Mouse (Mus musculus) kidney, adult 2 months (tissue): ENCODE results near the gene Hcn2.
A peak's percentile ranks its signal among the peaks of the same experiment; 100 is the strongest.

ENCODE experiments used
- CTCF ChIP-seq: fragments of 200-500 bp; conservative IDR thresholded peaks from 2 replicates; pipeline ENCODE4 v1.5.1; 2011; ENCODE audit warnings: low read depth, mild to moderate bottlenecking, control low read depth, low read length, moderate library complexity, mixed read lengths; ENCODE audit not compliant: insufficient read depth, insufficient read length
- POLR2A ChIP-seq: fragments of 200-500 bp; IDR thresholded peaks from one replicate; pipeline ENCODE4 v1.6.1; 2011; ENCODE audit warnings: low read depth, low read length, control low read depth

- peak; percentile 27 for TF ChIP-seq CTCF
- no peak for TF ChIP-seq POLR2A
Measured at GRCm38 (mm10) chr10:79712029-79712428, 4.4 kb upstream of the Hcn2 start.
